Mouse (Mus musculus): ENCODE results near the gene Serinc5. TPM values are rescaled to one million over a fixed set of nuclear protein-coding genes. Genes with fewer than 3 reads are reported as not detected.
A peak's percentile ranks its signal among the peaks of the same experiment; 100 is the strongest.
"Not testable (repeated sequence)": the region's sequence is repeated elsewhere in the genome, so short reads cannot be mapped to it uniquely, and the experiment has no call there.

Gene Serinc5
- polyA plus RNA-seq, 1 experiment from 2014 or later = 11.0 TPM

DNA sequence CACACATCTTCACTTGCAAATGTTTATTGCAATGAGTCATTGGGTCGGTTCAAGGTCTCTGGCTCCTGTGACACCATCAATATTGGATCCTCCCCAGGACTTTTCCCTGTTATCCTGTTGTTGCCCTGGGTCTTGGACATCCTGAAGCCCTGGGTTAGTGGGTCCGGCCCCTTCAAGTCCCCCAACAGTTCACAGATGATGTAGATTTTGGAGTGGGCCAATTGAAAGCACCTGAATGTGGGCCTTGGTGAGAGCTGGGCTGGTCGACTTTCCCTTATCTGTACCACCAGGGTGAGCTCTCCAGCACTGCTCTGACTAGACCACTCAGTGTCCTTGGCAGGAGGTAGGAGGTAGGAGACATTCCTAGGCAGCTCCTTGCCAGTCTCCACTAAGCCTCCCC is 15.5 kb upstream of the Serinc5 start:
- H3K4me3 ChIP-seq (ENCODE audit: control insufficient read depth in 1 of 2, insufficient read depth in 1 of 2, low read depth in 1 of 2, low read length in 2 of 2) = no peak overlapping the region
- H3K4me1 ChIP-seq (ENCODE audit: control insufficient read depth in 2 of 2, insufficient read depth in 2 of 2, low read length in 2 of 2) = peaks cover 13 to 14% of the 10 kb centered on the region in 2 experiments; a peak in 3 of 4 replicates
- no peaks in the 10 kb centered on the region for H3K9me3 ChIP-seq (ENCODE audit: control insufficient read depth, low read length)
- no peak overlapping the region for H3K4me2 ChIP-seq (ENCODE audit: low read length)
- WGBS = 62% methylated on average over 3 of the region's 3 CpGs
- no peaks in the 10 kb centered on the region for H3K27me3 ChIP-seq (ENCODE audit: control insufficient read depth, insufficient read depth, low read length)
- no peak overlapping the region for H3K9ac ChIP-seq (ENCODE audit: low read length)
- H3K36me3 ChIP-seq (ENCODE audit: control insufficient read depth, insufficient read depth, low read length) = no peaks in the 10 kb centered on the region
- H3K27ac ChIP-seq (replicated peaks in 1 of 2; ENCODE audit: control insufficient read depth in 1 of 2, insufficient read depth in 1 of 2, low read depth in 2 of 2, low read length in 2 of 2) = no peak overlapping the region
- no peak for ATAC-seq (ENCODE audit: insufficient number of reproducible peaks, insufficient read depth, low FRiP score, low read depth)

GRCm38 (mm10) chr13:92605306-92605705 is 5.6 kb upstream of the Serinc5 start:
- H3K27me3 ChIP-seq (ENCODE audit: control insufficient read depth, insufficient read depth, low read length); H3K4me1 ChIP-seq (ENCODE audit: control insufficient read depth in 2 of 2, insufficient read depth in 2 of 2, low read length in 2 of 2); H3K9ac ChIP-seq (ENCODE audit: low read length); H3K9me3 ChIP-seq (ENCODE audit: control insufficient read depth, low read length); H3K27ac ChIP-seq (replicated peaks in 1 of 2; ENCODE audit: control insufficient read depth in 1 of 2, insufficient read depth in 1 of 2, low read depth in 2 of 2, low read length in 2 of 2); H3K36me3 ChIP-seq (ENCODE audit: control insufficient read depth, insufficient read depth, low read length); ATAC-seq (ENCODE audit: insufficient number of reproducible peaks, insufficient read depth, low FRiP score, low read depth); H3K4me2 ChIP-seq (ENCODE audit: low read length); H3K4me3 ChIP-seq (ENCODE audit: control insufficient read depth in 1 of 2, insufficient read depth in 1 of 2, low read depth in 1 of 2, low read length in 2 of 2): not testable (repeated sequence)
- WGBS = 77% methylated on average over 4 of the region's 4 CpGs

- peak overlapping the region; percentile 95 for H3K4me2 ChIP-seq (ENCODE audit: low read length)
- peak overlapping the region; percentile 95 to 97 for H3K27ac ChIP-seq (replicated peaks in 1 of 2; ENCODE audit: control insufficient read depth in 1 of 2, insufficient read depth in 1 of 2, low read depth in 2 of 2, low read length in 2 of 2)
- H3K4me1 ChIP-seq (ENCODE audit: control insufficient read depth in 2 of 2, insufficient read depth in 2 of 2, low read length in 2 of 2) = peaks cover 8 to 16% of the 10 kb centered on the region in 2 experiments
- no peaks in the 10 kb centered on the region for H3K27me3 ChIP-seq (ENCODE audit: control insufficient read depth, insufficient read depth, low read length)
- no peaks in the 10 kb centered on the region for H3K9me3 ChIP-seq (ENCODE audit: control insufficient read depth, low read length)
- peak overlapping the region; percentile 75 to 80; a peak in 3 of 4 replicates for H3K4me3 ChIP-seq (ENCODE audit: control insufficient read depth in 1 of 2, insufficient read depth in 1 of 2, low read depth in 1 of 2, low read length in 2 of 2)
- peak overlapping the region; percentile 90 for H3K9ac ChIP-seq (ENCODE audit: low read length)
- ATAC-seq (ENCODE audit: insufficient number of reproducible peaks, insufficient read depth, low FRiP score, low read depth) = no peak
- H3K36me3 ChIP-seq (ENCODE audit: control insufficient read depth, insufficient read depth, low read length) = no peaks in the 10 kb centered on the region
- WGBS = 4% methylated on average over 13 of the region's 13 CpGs
Observed at GRCm38 (mm10) chr13:92609486-92610310, 1.2 kb upstream of the Serinc5 start.

GRCm38 (mm10) chr13:92611254-92611784 is 428 bp downstream of the Serinc5 start:
- under 1% methylated on average over 42 of the region's 43 CpGs for WGBS
- Histone ChIP-seq H3K4me3 (ENCODE audit: control insufficient read depth in 1 of 2, insufficient read depth in 1 of 2, low read depth in 1 of 2, low read length in 2 of 2) (peak overlapping the region; percentile 51 to 80), H3K9ac (ENCODE audit: low read length) (peak overlapping the region; percentile 90), H3K27ac (replicated peaks in 1 of 2; ENCODE audit: control insufficient read depth in 1 of 2, insufficient read depth in 1 of 2, low read depth in 2 of 2, low read length in 2 of 2) (peak overlapping the region; percentile 18 to 97), H3K4me2 (ENCODE audit: low read length) (peak overlapping the region; percentile 95), H3K27me3 (ENCODE audit: control insufficient read depth, insufficient read depth, low read length) (no peaks in the 10 kb centered on the region), H3K9me3 (ENCODE audit: control insufficient read depth, low read length) (no peaks in the 10 kb centered on the region), H3K36me3 (ENCODE audit: control insufficient read depth, insufficient read depth, low read length) (no peaks in the 10 kb centered on the region), H3K4me1 (ENCODE audit: control insufficient read depth in 2 of 2, insufficient read depth in 2 of 2, low read length in 2 of 2) (peaks cover 8 to 16% of the 10 kb centered on the region in 2 experiments)
- ATAC-seq (ENCODE audit: insufficient number of reproducible peaks, insufficient read depth, low FRiP score, low read depth) = peak; percentile 32

DNA sequence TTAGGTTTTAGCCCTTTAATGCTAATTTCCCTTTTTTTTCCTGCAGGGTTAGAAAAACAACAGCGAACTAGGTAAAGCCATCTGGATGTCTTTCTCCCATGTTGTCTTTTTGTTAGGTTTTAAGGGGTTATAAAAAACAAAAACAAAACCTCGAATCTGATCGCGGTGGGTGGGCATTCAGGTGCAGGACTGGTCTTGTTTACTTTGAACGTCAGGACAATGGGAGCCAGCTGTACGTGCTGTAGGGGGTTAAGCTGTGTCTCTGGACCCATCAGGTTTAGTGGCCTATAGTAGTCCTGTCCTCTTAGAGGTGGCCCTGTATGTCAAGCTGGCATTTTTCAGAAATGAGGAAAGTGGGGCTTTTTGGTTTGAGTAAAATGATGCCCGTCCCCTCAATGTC is 1.0 kb downstream of the Serinc5 start:
- H3K4me1 ChIP-seq (ENCODE audit: control insufficient read depth in 2 of 2, insufficient read depth in 2 of 2, low read length in 2 of 2) = peaks cover 8 to 16% of the 10 kb centered on the region in 2 experiments
- H3K4me3 ChIP-seq (ENCODE audit: control insufficient read depth in 1 of 2, insufficient read depth in 1 of 2, low read depth in 1 of 2, low read length in 2 of 2) = peak overlapping the region; percentile 51 to 80
- no peaks in the 10 kb centered on the region for H3K9me3 ChIP-seq (ENCODE audit: control insufficient read depth, low read length)
- H3K4me2 ChIP-seq (ENCODE audit: low read length) = peak overlapping the region; percentile 95
- no peaks in the 10 kb centered on the region for H3K27me3 ChIP-seq (ENCODE audit: control insufficient read depth, insufficient read depth, low read length)
- no peak overlapping the region for H3K27ac ChIP-seq (replicated peaks in 1 of 2; ENCODE audit: control insufficient read depth in 1 of 2, insufficient read depth in 1 of 2, low read depth in 2 of 2, low read length in 2 of 2)
- H3K9ac ChIP-seq (ENCODE audit: low read length) = peak overlapping the region; percentile 90
- H3K36me3 ChIP-seq (ENCODE audit: control insufficient read depth, insufficient read depth, low read length) = no peaks in the 10 kb centered on the region
- WGBS = 14% methylated on average over 7 of the region's 7 CpGs
- ATAC-seq (ENCODE audit: insufficient number of reproducible peaks, insufficient read depth, low FRiP score, low read depth) = no peak

- ATAC-seq (ENCODE audit: insufficient number of reproducible peaks, insufficient read depth, low FRiP score, low read depth) = no peak
- Histone ChIP-seq H3K9ac (ENCODE audit: low read length) (no peak overlapping the region), H3K36me3 (ENCODE audit: control insufficient read depth, insufficient read depth, low read length) (no peaks in the 10 kb centered on the region), H3K4me2 (ENCODE audit: low read length) (no peak overlapping the region), H3K4me3 (ENCODE audit: control insufficient read depth in 1 of 2, insufficient read depth in 1 of 2, low read depth in 1 of 2, low read length in 2 of 2) (no peak overlapping the region), H3K4me1 (ENCODE audit: control insufficient read depth in 2 of 2, insufficient read depth in 2 of 2, low read length in 2 of 2) (peaks cover 8 to 16% of the 10 kb centered on the region in 2 experiments), H3K9me3 (ENCODE audit: control insufficient read depth, low read length) (no peaks in the 10 kb centered on the region), H3K27ac (replicated peaks in 1 of 2; ENCODE audit: control insufficient read depth in 1 of 2, insufficient read depth in 1 of 2, low read depth in 2 of 2, low read length in 2 of 2) (no peak overlapping the region), H3K27me3 (ENCODE audit: control insufficient read depth, insufficient read depth, low read length) (no peaks in the 10 kb centered on the region)
- 78% methylated on average over 5 of the region's 5 CpGs for WGBS
Observed at GRCm38 (mm10) chr13:92613094-92613493, 2.2 kb downstream of the Serinc5 start.

GRCm38 (mm10) chr13:92615201-92615600 is 4.3 kb downstream of the Serinc5 start:
- ATAC-seq (ENCODE audit: insufficient number of reproducible peaks, insufficient read depth, low FRiP score, low read depth) = no peak
- no peak overlapping the region for H3K4me2 ChIP-seq (ENCODE audit: low read length)
- H3K27me3 ChIP-seq (ENCODE audit: control insufficient read depth, insufficient read depth, low read length) = no peaks in the 10 kb centered on the region
- no peak overlapping the region for H3K9ac ChIP-seq (ENCODE audit: low read length)
- no peak overlapping the region for H3K4me3 ChIP-seq (ENCODE audit: control insufficient read depth in 1 of 2, insufficient read depth in 1 of 2, low read depth in 1 of 2, low read length in 2 of 2)
- no peaks in the 10 kb centered on the region for H3K36me3 ChIP-seq (ENCODE audit: control insufficient read depth, insufficient read depth, low read length)
- H3K27ac ChIP-seq (replicated peaks in 1 of 2; ENCODE audit: control insufficient read depth in 1 of 2, insufficient read depth in 1 of 2, low read depth in 2 of 2, low read length in 2 of 2) = no peak overlapping the region
- H3K9me3 ChIP-seq (ENCODE audit: control insufficient read depth, low read length) = no peaks in the 10 kb centered on the region
- H3K4me1 ChIP-seq (ENCODE audit: control insufficient read depth in 2 of 2, insufficient read depth in 2 of 2, low read length in 2 of 2) = peaks cover 4 to 9% of the 10 kb centered on the region in 2 experiments; a peak in 3 of 4 replicates
- WGBS = 78% methylated on average over 5 of the region's 5 CpGs
